Mouse (Mus musculus): ENCODE results near the gene Tenm2. TPM values are rescaled to one million over a fixed set of nuclear protein-coding genes. Genes with fewer than 3 reads are reported as not detected.

The Tenm2 gene
- total RNA-seq, 2 experiments from 2014 or later = 83.7 to 84.3 TPM

DNA sequence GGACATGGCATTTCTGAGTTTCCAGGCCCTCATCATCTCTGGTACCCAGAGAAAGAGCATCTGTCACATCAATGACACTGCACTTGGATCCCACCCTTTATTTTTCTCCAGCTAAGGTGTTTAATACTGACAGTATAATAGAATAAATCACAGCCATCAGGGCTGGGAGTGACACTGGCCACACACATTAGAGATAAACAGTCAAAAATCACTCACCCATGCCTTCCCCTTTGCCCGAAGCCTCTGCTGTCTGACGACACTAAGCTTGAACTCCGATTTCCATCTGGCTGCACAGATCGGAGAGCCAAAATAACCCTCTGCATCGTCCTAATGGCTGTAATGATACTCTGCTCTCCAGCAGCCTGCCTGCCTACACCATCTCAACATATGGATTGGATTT lies 305.9 kb downstream of the Tenm2 start:
- intact Hi-C loops (cut with DNase I) = no loop called here
- no peak for DNase-seq (ENCODE audit: low spot score in 2 of 2)

DNA sequence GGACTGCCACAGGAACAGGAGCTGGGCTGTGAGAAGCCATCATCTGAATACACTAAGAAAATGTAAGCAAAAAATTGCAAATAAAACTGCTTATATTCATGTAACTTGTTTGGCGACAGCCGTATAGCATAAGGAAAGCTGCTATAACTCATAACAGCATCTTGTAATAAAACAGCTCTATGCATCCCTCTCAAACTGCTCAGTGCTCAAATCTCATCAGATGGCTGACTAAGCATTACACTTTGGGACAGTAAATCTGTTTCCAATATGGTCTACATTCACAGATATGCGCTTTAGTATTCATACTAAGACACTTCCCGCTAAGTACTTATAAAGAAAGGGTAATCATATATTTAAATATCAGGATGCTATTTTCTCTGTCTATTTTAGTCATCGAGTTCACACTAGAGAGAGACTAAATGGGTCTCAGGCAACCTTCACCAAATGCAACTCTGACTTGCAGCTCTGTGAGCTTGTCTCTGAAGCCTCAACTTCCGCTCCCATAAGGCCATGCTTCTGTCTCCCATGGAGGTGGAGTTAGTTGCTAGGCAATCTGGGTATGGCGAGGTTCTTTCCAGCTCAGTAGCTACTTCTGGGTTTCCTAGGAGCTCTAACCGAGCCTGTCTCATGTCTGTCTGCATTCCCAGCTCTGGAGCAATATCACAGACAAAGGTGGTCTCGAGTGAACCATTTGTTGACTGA lies 308.9 kb downstream of the Tenm2 start:
- intact Hi-C loops (cut with DNase I) = no loop called here
- DNase-seq (ENCODE audit: low spot score in 2 of 2) = peak in 1 of 2 experiments; percentile 35

DNA sequence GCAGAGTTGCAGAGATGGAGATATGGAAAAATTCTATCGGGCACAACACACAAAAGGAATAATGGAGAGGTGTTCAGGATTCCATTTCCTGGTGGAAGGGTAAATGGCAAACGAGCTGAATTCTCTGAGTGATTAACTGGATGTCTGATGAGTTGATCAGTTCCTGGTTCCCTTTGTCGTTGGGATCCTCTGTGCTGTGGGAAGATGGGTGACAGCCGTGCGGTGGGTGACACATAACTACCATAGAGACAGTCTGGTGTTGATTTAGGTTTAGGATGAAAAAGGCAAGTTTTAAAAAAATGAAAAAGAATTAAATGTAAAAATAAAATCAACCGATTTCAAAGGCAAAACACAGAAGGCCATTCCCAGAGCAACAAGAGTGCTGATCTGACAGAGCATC lies 316.5 kb downstream of the Tenm2 start:
- no peak for DNase-seq (ENCODE audit: low spot score in 2 of 2)
- intact Hi-C loops (cut with DNase I) = no loop called here

DNA sequence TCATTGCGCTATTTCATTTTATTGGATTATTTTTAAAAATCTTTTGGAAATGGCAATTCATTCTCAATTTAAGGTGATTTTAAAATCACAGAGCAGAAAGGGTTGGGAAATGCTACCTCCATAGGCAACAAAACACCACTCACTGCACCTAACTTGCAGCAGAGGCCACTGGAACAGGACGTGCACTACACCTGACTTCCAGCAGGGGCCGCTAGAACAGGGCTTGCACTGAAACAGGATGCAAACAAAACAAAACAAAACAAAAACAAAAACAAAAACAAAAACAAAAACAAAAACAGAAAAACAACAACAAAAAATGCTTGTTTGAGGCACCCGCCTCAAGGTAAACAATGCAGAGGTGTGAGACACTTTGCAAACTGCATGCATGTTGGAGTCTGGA lies 324.4 kb downstream of the Tenm2 start:
- intact Hi-C loops (cut with DNase I) = no loop called here
- no peak for DNase-seq (ENCODE audit: low spot score in 2 of 2)

DNA sequence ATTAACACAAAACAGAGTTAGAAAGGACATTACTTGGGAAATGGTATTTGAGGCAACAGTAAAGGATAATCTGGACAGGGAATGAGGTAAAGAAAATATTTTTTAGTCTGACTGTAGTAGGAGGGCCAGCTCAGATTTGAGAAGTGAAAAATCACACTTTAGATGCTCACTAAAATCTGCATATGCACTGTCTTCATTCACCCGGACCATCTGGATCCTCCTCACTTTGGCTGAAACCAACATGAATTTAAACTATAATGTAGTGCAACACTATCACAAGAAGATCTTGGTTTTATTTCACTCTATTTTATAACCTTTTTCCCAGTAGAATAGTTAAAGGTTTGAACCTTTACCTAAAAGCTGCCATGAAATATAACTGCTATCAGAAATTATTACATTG lies 326.7 kb downstream of the Tenm2 start:
- intact Hi-C loops (cut with DNase I) = no loop called here
- no peak for DNase-seq (ENCODE audit: low spot score in 2 of 2)

DNA sequence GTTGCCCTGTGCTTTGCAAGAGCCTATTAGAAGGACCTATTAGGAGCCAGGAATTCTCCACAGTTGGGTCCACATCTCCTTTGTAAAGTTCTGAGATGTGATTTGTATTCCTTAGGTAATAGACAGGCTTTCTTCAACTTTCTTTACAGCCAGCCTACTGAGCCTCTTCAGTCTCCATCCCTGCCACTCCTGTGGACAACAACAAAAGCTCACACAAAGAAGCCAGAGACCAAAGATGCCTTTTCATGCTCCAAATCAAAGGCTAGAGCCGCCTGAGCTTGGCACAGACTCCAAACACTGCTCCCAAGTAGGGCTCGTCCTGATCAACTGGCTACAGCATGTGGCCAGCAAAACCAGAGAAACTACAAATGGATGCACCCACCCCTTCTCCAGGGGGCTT lies 333.5 kb downstream of the Tenm2 start:
- no peak for DNase-seq (ENCODE audit: low spot score in 2 of 2)
- intact Hi-C loops (cut with DNase I) = no loop called here

DNA sequence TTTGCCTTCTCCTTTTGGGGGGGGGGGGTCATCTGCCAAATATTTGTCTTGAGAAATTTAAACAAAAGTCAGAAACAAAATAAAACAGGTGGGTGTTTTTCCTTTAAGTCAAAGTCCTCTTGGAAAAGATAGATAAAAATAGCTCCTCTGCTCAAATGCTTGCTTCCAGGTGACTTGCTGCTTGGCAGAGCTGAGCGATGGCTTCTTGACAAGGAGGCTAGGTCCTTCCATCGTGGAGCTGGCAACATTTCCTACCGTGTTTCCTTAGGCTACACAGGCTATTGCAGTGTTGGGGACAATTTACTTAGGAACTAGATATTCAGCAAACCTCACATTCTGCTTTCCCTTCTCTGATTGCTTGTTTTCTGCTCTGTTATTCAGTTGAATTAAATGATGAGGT lies 342.7 kb downstream of the Tenm2 start:
- intact Hi-C loops (cut with DNase I) = no loop called here
- no peak for DNase-seq (ENCODE audit: low spot score in 2 of 2)

DNA sequence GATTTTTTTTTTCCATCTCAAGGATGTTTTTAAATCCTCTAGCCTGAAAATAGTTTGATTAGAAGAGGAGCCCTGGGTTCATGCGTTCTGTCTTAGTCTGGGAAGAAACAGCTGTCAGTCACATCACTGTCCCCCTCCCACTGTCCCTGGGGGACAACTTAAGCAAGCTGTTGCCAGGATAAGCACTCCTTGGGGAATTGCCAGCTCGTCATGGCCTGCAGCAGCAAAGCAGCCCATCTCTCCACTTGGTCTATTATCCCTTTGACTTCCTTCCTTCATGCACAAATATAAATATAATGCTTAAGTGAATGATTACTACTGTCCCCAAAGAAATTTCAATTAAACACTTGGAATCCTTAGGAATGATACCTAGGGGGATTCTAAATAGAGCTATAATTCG lies 344.7 kb downstream of the Tenm2 start:
- no peak for DNase-seq (ENCODE audit: low spot score in 2 of 2)
- intact Hi-C loops (cut with DNase I) = no loop called here

DNA sequence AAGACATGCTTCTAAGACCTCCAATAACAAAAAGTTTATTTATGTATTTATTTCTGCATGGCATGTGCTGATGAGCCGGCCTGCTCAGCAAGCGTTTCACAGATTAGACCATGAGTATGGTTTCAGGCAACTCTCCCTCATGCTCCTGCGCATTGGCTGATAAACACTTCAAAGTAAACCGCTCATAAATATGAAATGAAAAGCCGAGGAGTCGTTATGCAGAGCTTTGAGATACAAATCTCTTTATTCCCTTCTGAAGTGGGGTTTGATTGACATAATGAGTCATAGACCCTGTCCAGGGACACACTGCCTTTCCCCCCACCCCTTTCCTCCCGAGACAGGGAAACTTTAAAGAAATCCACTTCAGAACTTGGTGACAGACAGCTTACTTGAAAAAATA lies 348.3 kb downstream of the Tenm2 start:
- intact Hi-C loops (cut with DNase I) = no loop called here
- no peak for DNase-seq (ENCODE audit: low spot score in 2 of 2)

DNA sequence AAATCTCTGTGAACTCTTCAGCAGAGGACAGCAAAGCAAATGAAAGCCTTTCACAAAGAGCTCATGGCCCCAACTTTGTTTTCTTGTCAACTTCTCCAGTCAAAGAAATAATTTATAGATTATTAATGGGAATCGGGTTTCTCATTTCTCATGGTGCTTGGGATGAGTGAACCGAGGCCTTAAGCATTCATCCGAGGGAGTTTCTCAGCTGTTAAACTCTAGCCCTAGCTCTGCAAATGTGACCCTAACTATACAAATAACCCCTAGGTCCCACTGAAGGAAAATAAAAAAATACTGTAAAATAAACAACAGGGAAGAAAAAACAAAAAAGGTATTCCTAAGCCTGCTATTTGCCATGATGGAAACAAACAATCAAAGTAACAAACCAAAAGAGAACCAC lies 349.6 kb downstream of the Tenm2 start:
- intact Hi-C loops (cut with DNase I) = no loop called here
- DNase-seq (ENCODE audit: low spot score in 2 of 2) = no peak

DNA sequence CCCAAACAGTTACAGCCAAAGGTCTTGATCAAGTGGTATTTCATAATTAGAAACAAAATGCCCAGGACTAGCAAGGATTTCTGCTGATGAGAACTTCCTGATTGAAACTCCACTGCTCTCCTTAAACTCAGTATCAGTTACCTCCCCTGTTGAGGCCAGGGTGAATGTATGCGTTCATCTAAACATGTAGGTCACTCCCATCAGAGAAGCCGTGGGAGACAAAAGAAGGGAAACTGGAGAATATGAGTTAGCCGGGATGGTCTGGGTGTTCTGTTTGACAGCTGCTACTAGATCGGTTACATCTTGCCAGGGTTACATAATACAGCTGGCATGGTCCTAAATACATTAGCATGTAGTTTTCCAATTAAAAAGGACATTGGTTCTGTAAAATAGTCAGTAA lies 362.8 kb downstream of the Tenm2 start:
- no peak for DNase-seq (ENCODE audit: low spot score in 2 of 2)
- intact Hi-C loops (cut with DNase I) = no loop called here

DNA sequence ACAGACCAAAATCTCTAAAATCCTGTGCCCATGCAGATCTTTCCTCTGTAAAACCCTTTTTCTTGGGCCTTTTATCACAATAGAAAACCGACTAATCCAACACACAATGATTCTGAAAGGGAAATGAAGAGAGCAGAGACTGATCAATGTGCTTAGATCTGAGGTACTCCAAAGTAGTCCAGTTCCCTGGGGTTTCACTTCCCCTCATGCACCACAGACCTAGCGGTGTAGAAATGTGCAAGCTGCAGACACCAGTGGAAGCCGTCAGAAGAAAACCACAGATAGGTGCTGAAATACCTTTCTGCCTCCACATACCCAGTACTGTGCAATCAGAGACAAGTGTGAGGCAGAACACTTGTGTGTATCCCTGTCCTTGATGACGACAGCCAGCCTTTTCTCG lies 365.2 kb downstream of the Tenm2 start:
- intact Hi-C loops (cut with DNase I) = no loop called here

DNA sequence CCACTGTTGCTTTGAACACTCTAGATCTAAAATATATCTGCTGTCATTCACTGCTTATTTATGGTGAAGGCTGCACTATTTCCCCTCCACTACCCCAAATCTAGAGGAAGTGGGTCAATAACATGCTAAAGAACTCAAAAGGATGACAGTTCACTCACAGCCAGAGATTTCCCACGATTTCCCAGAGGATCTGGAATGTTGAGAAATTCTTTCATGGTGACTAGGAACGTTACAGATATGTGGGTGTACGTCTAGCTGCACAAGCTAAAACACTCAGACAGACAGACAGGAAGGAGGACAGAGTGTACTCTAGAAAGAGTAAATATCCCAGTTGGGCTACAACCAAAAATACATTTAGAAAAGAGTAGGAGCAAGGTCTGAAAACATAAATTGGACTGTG lies 384.1 kb downstream of the Tenm2 start:
- no peak for DNase-seq (ENCODE audit: low spot score in 2 of 2)
- intact Hi-C loops (cut with DNase I) = no loop called here

More for the DNA sequence above, 365.2 kb downstream of the Tenm2 start:
- DNase-seq (ENCODE audit: low spot score in 2 of 2) = no peak

DNA sequence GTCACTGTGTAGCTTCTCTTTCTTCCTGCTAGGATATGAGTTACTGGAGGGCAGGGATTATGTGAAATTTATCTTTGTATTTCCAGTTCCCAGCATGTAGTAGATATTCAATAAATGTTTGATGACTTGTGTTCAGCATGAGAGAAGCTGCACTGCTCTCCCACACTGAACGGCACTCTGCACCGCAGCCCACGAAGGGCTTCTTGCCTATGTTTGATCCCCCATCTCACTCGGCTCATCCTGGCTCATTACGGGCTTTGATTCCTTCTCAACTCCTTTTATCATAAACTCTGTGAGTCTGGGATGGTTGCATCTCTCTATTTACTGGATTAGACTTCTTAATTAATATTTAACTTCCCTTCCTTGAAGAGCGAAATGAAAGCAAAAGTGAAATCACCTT lies 388.3 kb downstream of the Tenm2 start:
- intact Hi-C loops (cut with DNase I) = no loop called here
- no peak for DNase-seq (ENCODE audit: low spot score in 2 of 2)

DNA sequence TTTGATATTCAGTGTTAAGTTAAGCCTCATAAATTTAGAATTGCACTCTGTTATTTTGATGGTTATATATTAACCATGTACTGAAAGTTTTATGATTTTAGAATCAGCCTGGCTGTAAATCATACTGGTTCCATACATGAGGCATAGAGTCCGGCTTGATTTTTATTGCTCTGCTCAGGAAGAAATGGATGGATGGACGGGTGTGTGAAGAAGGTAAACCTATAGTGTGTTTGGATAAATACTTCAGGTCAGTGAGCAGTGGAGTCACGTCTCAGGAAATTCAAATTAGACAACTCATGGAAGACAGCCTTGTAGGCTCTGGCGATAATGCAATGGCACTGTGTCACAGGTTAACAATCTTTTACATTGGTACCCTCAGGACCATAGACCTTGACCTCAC lies 402.9 kb downstream of the Tenm2 start:
- intact Hi-C loops (cut with DNase I) = no loop called here
- DNase-seq (ENCODE audit: low spot score in 2 of 2) = no peak

DNA sequence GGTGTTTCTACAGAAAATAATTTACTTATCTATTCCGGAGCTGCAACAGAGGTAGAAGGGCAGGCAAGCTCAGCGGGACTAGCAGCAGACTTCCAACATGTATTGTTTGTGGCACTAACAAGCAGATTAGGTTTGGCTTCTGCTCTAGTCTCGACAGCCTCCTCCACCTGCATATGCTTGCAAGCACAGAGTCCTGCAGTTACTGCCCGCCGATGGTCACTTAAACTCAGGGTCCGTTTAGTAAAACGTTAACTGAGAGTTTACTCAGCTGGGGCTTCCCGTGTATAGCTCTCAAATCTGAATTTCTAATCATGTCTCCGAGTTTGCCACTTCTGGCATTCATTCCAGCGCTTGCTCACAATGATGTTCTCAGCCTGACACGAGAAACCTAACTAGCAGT lies 404.3 kb downstream of the Tenm2 start:
- DNase-seq (ENCODE audit: low spot score in 2 of 2) = no peak
- intact Hi-C loops (cut with DNase I) = no loop called here

DNA sequence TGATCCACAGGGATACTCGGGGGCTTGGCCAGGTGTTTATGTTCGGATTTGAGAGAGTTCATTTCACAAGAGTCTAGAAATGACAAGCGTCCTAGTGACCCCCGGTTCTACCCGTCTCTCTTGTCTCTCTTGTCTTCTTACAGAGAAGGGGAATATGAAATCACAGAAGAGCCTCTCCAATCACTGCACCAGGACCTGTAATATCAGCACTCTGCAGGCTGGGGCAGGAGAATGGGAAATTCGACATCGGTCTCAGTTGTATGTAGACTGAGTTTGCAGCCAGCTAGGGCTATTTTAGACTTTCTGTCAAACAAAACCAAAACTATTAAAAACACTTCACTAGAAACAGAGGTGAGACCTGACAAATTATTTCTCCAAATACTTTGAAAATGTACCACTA lies 411.1 kb downstream of the Tenm2 start:
- no peak for DNase-seq (ENCODE audit: low spot score in 2 of 2)

DNA sequence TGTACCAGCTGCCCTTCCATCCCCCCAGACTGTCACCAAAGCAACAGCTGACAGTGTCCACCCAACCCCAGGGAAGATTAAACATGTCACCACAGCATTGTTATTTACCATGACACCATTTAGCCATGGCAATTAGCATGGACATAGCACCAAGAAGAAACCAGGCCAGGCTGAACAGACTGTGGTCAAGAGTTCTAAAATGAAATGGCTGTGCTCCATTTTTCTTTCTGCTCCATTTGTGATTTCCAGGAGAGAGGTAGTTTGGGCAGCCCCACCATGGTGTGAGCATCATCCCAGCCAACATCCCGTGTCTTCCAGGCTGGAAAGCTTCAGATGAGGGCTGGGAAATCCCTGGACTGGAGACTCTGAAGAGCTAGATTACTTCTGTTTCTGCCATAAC lies 431.1 kb downstream of the Tenm2 start:
- DNase-seq (ENCODE audit: low spot score in 2 of 2) = no peak
- intact Hi-C loops (cut with DNase I) = no loop called here

More for the DNA sequence above, 411.1 kb downstream of the Tenm2 start:
- intact Hi-C loops (cut with DNase I) = no loop called here

DNA sequence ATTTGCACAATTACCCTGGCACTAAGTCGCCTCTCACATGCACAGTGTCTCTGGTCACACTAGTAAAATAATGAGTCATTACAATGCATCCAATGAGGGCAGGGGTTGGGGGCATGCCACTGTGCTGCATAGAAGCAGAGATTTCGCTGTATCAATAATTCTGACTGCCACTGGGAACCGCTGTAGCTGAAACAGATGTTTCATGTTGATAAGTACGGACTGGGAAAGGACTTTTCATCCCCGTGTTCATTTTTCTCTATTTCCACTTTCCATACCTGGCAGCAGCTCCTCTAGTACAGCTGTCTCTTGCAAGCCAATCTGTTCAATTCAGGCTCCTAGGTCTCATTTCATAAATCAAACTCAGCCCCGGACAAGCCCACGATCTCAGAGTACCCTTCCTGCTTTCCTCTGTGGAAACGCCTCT lies 433.5 kb downstream of the Tenm2 start:
- no peak for DNase-seq (ENCODE audit: low spot score in 2 of 2)
- intact Hi-C loops (cut with DNase I) = no loop called here

DNA sequence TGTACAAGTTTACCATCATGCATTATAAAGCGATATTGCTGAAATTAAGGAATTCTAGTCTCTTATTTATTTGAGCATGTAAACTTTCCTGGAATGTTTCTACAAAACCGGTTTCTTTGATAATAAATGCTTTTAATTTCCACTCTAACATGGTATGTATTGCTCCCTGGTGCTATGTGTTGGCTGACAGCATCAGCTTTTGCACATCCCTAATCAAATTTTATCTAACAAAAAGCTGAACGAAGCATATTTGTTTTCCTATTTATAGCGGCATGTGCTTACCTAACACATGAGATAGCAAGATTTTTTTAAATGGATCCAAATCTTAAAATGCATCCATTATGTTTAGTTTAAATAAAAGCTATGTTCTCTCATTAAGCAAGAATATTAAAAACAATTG lies 434.1 kb downstream of the Tenm2 start:
- intact Hi-C loops (cut with DNase I) = no loop called here

DNA sequence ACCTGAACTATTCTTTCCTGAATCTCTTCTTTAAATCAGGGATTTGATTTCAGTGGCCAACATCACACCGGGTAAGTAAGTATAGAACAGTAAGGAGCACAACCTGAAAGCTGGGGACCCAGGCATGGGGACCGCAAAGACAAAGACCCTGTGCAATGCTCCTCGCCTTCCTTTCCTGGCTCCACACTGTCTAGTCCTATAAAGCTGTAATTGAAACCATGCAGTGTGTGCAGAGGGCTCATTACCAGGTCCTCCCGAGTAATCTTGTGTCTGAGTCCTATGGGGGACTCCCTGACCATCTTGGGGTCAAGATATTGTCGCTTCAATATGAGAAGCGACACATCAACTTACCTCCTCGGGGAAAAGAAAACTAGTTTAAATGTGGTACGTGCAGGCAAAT lies 436.4 kb downstream of the Tenm2 start:
- intact Hi-C loops (cut with DNase I) = no loop called here
- no peak for DNase-seq (ENCODE audit: low spot score in 2 of 2)

More for the DNA sequence above, 434.1 kb downstream of the Tenm2 start:
- no peak for DNase-seq (ENCODE audit: low spot score in 2 of 2)

DNA sequence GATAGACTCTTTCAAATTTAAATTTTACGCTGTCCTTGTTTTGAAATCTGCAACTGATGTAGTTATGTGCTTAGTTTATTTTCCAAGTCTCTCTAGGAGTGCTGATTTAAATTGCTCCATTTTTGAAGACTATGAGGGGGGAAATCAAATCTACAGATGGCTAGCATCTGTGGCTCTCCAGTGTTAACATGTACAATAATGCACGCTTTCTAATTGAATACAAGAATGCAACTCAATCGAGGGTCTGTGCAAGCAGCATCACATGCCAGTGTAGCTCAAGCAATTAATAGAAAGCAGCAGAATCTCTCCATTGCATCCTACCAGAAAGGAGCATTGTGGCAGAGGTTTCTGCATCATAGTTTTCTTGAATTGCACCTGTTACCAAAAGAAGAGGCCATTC lies 477.8 kb downstream of the Tenm2 start:
- DNase-seq (ENCODE audit: low spot score in 2 of 2) = no peak
- intact Hi-C loops (cut with DNase I) = no loop called here
